Mouse (Mus musculus) lung, embryonic 16.5 days (tissue): Measurements from ENCODE around the gene Spint5. TPM values are rescaled to one million over a fixed set of nuclear protein-coding genes. Genes with fewer than 3 reads are reported as not detected.
A peak's percentile ranks its signal among the peaks of the same experiment; 100 is the strongest.

Experiments
- ATAC-seq: fragments of 200-750 bp; cut with Nextera tagmentation; 2 replicates; pipeline ENCODE4 v1.8.0; 2017; ENCODE audit warnings: low read depth, mild to moderate bottlenecking, moderate library complexity
- H3K27ac ChIP-seq: fragments of 300-500 bp; sonication (generic); 2 replicates; pipeline ENCODE4 v1.5.1; 2014; ENCODE audit warnings: mild to moderate bottlenecking, control low read depth, low read length
- H3K27me3 ChIP-seq: fragments of 300-500 bp; sonication (generic); 2 replicates; pipeline ENCODE4 v1.6.1; 2014; ENCODE audit warnings: low read depth, low read length, mixed read lengths; ENCODE audit not compliant: control insufficient read depth, insufficient read depth
- H3K36me3 ChIP-seq: fragments of 300-500 bp; sonication (generic); 2 replicates; pipeline ENCODE4 v1.6.1; 2014; ENCODE audit warnings: low read length; ENCODE audit not compliant: control insufficient read depth, insufficient read depth
- H3K4me1 ChIP-seq: fragments of 300-500 bp; sonication (generic); replicated peaks from 2 replicates; pipeline ENCODE4 v1.6.1; 2014; ENCODE audit warnings: low read length, mixed read lengths; ENCODE audit not compliant: control insufficient read depth, insufficient read depth
- H3K4me2 ChIP-seq: fragments of 300-500 bp; sonication (generic); 2 replicates; pipeline ENCODE4 v1.6.1; 2014; ENCODE audit warnings: low read depth, low read length, control low read depth
- H3K4me3 ChIP-seq: fragments of 300-500 bp; sonication (generic); 2 replicates; pipeline ENCODE4 v1.5.1; 2014; ENCODE audit warnings: mild to moderate bottlenecking, low read length, control low read depth
- H3K9ac ChIP-seq: fragments of 300-500 bp; sonication (generic); 2 replicates; pipeline ENCODE4 v1.6.1; 2014; ENCODE audit warnings: low read length, control low read depth
- H3K9me3 ChIP-seq: fragments of 300-500 bp; sonication (generic); 2 replicates; pipeline ENCODE4 v1.6.1; 2016; ENCODE audit warnings: low read length; ENCODE audit not compliant: control insufficient read depth
- WGBS: fragments of 180-500 bp; shearing (Covaris S2); extraction: QIAGEN DNeasy Blood & Tissue Kit; methylation state at CpG from one replicate; pipeline ENCODE4 v1.1.7; 2014; 5-methylcytosine and 5-hydroxymethylcytosine counted together
- polyA plus RNA-seq: library from polyadenylated mRNA; unstranded; fragments of >200 nt; fragmentation: Nextera tagmentation; extraction: Ambion mirVana; gene quantifications from 2 replicates; pipeline ENCODE4 v1.2.1, GENCODE M21; 2015

Gene Spint5
- polyA plus RNA-seq: not detected in 2 replicates

GRCm38 (mm10) chr2:164715005-164715404 lies at the start of gene Spint5:
TSS of gene Spint5 (plus strand) at chr2:164715305.
- Histone ChIP-seq H3K27me3 (no peaks in the 10 kb centered on the region), H3K9me3 (no peaks in the 10 kb centered on the region), H3K9ac (no peak within 1 kb of the TSS), H3K4me1 (no peaks in the 10 kb centered on the region), H3K27ac (no peak within 1 kb of the TSS), H3K4me3 (no peak within 1 kb of the TSS), H3K36me3 (no peaks in the 10 kb centered on the region), H3K4me2 (no peak within 1 kb of the TSS)
- no peak for ATAC-seq
- 74% methylated on average over 6 of the region's 6 CpGs for WGBS

DNA sequence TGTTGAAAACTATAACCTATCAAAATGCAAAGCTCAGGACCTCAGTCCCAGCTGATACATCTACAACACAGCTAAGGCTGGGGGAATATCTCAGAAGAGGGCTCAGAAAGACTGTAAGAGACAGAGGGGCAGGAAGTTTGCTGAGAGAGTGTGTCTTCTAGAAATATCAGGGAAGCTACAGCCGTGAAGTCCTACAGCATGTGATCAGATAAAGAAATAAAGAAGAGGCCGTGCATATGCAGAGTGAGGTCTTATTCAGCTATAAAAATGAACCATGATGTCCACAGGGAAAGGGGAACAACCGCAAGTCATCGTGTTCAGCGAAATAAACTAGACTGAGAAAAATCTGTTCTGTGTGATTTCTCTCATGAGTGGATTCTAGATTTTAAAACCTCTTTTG lies 44.8 kb upstream of the Spint5 start:
- 71% methylated on average over 5 of the region's 5 CpGs for WGBS
- Histone ChIP-seq H3K4me2 (no peak overlapping the region), H3K36me3 (no peaks in the 10 kb centered on the region), H3K9me3 (no peaks in the 10 kb centered on the region), H3K4me3 (no peak overlapping the region), H3K9ac (no peak overlapping the region), H3K27me3 (no peaks in the 10 kb centered on the region), H3K27ac (no peak overlapping the region), H3K4me1 (no peaks in the 10 kb centered on the region)
- ATAC-seq: no peak

DNA sequence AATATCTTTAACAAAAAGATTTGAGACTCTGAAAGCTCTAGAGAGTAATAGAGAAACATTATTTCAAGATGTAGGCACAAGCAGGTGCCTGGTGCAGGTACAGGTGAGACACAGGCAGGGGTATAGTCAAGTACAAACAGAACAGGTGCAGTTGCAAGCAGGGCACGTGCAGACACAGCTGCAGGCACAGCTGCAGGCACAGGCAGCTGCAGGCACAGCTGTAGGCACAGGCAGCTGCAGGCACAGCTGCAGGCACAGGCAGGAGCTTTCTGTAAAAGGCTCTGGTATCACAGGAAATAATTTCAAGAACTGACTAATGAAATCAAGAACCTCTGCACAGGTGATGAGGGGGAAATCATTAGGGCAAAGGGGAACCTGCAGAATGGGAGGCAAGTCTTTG lies 44.2 kb upstream of the Spint5 start:
- Histone ChIP-seq H3K27ac (no peak overlapping the region), H3K4me2 (no peak overlapping the region), H3K36me3 (no peaks in the 10 kb centered on the region), H3K4me3 (no peak overlapping the region), H3K9me3 (no peaks in the 10 kb centered on the region), H3K27me3 (no peaks in the 10 kb centered on the region), H3K9ac (no peak overlapping the region), H3K4me1 (no peaks in the 10 kb centered on the region)
- 12% methylated on average over 1 of the region's 1 CpGs for WGBS
- ATAC-seq: no peak

GRCm38 (mm10) chr2:164673987-164674386 lies 41.1 kb upstream of the Spint5 start, which contains the start of gene Wfdc11:
TSS of gene Wfdc11 (minus strand) at chr2:164674087.
- 66% methylated on average over 7 of the region's 7 CpGs for WGBS
- H3K36me3 ChIP-seq: no peaks in the 10 kb centered on the region
- ATAC-seq: no peak

DNA sequence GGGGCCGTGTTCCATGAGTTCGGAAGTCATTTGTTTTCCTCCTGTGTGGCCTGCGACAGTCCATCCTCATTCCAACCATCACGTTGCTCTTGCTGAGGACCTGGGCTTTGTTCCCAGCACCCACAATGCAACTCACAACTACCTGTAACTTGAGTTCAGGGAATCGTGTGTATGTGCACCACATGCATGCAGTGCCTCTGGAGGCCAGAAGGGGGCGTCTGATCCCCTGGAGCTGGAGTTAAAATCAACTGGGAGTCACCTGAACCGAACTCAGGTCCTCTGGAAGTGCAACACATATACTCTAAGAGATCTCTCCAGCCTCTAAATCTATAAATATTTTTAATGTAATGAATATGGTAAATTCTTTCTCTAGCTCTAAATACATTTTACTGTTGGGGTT lies 39.0 kb upstream of the Spint5 start:
- Histone ChIP-seq H3K9me3 (no peaks in the 10 kb centered on the region), H3K4me2 (no peak overlapping the region), H3K27me3 (no peaks in the 10 kb centered on the region), H3K4me3 (no peak overlapping the region), H3K27ac (no peak overlapping the region), H3K4me1 (no peaks in the 10 kb centered on the region), H3K9ac (no peak overlapping the region), H3K36me3 (no peaks in the 10 kb centered on the region)
- WGBS: 75% methylated on average over 7 of the region's 7 CpGs
- ATAC-seq: no peak

More at GRCm38 (mm10) chr2:164673987-164674386, 41.1 kb upstream of the Spint5 start, which contains the start of gene Wfdc11:
- Histone ChIP-seq H3K4me2 (no peak within 1 kb of the TSS), H3K4me3 (no peak within 1 kb of the TSS), H3K27ac (no peak within 1 kb of the TSS), H3K9me3 (no peaks in the 10 kb centered on the region), H3K4me1 (no peaks in the 10 kb centered on the region), H3K9ac (no peak within 1 kb of the TSS), H3K27me3 (no peaks in the 10 kb centered on the region)

- H3K9me3 ChIP-seq: no peaks in the 10 kb centered on the region
- H3K9ac ChIP-seq: no peak overlapping the region
- H3K4me3 ChIP-seq: no peak overlapping the region
- H3K27ac ChIP-seq: no peak overlapping the region
- H3K27me3 ChIP-seq: no peaks in the 10 kb centered on the region
- H3K36me3 ChIP-seq: no peaks in the 10 kb centered on the region
- no peaks in the 10 kb centered on the region for H3K4me1 ChIP-seq
- no peak overlapping the region for H3K4me2 ChIP-seq
- ATAC-seq: no peak
- 62% methylated on average over 16 of the region's 16 CpGs for WGBS
Measured at GRCm38 (mm10) chr2:164676916-164677685, 38.0 kb upstream of the Spint5 start.

- no peaks in the 10 kb centered on the region for H3K36me3 ChIP-seq
- peak overlapping the region; percentile 16 for H3K4me3 ChIP-seq
- H3K9me3 ChIP-seq: no peaks in the 10 kb centered on the region
- ATAC-seq: peak; percentile 88
- 17% methylated on average over 19 of the region's 19 CpGs for WGBS
- H3K27ac ChIP-seq: no peak overlapping the region
- peak overlapping the region; percentile 35 for H3K4me2 ChIP-seq
- no peaks in the 10 kb centered on the region for H3K27me3 ChIP-seq
- no peak overlapping the region for H3K9ac ChIP-seq
- no peaks in the 10 kb centered on the region for H3K4me1 ChIP-seq
Measured at GRCm38 (mm10) chr2:164678848-164679625, 36.1 kb upstream of the Spint5 start.

- H3K36me3 ChIP-seq: no peaks in the 10 kb centered on the region
- H3K4me3 ChIP-seq: no peak overlapping the region
- H3K9me3 ChIP-seq: no peaks in the 10 kb centered on the region
- H3K9ac ChIP-seq: no peak overlapping the region
- H3K4me2 ChIP-seq: no peak overlapping the region
- WGBS: 14% methylated on average over 3 of the region's 3 CpGs
- no peaks in the 10 kb centered on the region for H3K27me3 ChIP-seq
- peak; percentile 36; the same call in 1 of the 2 replicates for ATAC-seq
- no peak overlapping the region for H3K27ac ChIP-seq
- no peaks in the 10 kb centered on the region for H3K4me1 ChIP-seq
Measured at GRCm38 (mm10) chr2:164679906-164680305, 35.2 kb upstream of the Spint5 start.

- no peak within 1 kb of the TSS for H3K27ac ChIP-seq
- no peaks in the 10 kb centered on the region for H3K36me3 ChIP-seq
- H3K9me3 ChIP-seq: no peaks in the 10 kb centered on the region
- ATAC-seq: no peak
- no peaks in the 10 kb centered on the region; the same call in 1 of the 2 replicates for H3K4me1 ChIP-seq
- H3K4me3 ChIP-seq: no peak within 1 kb of the TSS
- WGBS: 58% methylated on average over 2 of the region's 3 CpGs
- H3K9ac ChIP-seq: no peak within 1 kb of the TSS
- no peaks in the 10 kb centered on the region for H3K27me3 ChIP-seq
- no peak within 1 kb of the TSS for H3K4me2 ChIP-seq
Measured at GRCm38 (mm10) chr2:164684807-164685206, 30.3 kb upstream of the Spint5 start, which contains the start of gene Wfdc13. TSS of gene Wfdc13 (plus strand) at chr2:164685107.
